Mouse (Mus musculus): ENCODE data around the gene Naga. TPM values are rescaled to one million over a fixed set of nuclear protein-coding genes. Genes with fewer than 3 reads are reported as not detected.

Naga gene
- polyA plus RNA-seq (2012), result 216 and 233 TPM in 2 replicates

GRCm38 (mm10) chr15:82338593-82339112, at the start of gene Naga, which contains the start of the genes Pheta2 and Smdt1:
Naga (minus strand) TSS chr15:82338925.
Pheta2 (plus strand) TSS chr15:82338942.
Smdt1 (plus strand) TSS chr15:82338959.

GRCm38 (mm10) chr15:82379871-82380713, 41.4 kb upstream of the Naga start, which contains the start of gene Cyp2d22:
Cyp2d22 (minus strand) TSS chr15:82380260.

GRCm38 (mm10) chr15:82354126-82354945, 15.6 kb upstream of the Naga start, which contains the start of gene Ndufa6:
Ndufa6 (minus strand) TSS chr15:82354322.

GRCm38 (mm10) chr15:82298764-82299561, 39.8 kb downstream of the Naga start, which contains the start of gene Wbp2nl:
Wbp2nl (plus strand) TSS chr15:82298954.

Other genes with a start within 250 kb of the Naga start
- 13.8 and 14.7 TPM in 2 replicates for gene Ccdc134, start 211.0 kb downstream of the Naga start, polyA plus RNA-seq (2012)
- 297 and 300 TPM in 2 replicates for gene Srebf2, start 191.7 kb downstream of the Naga start, polyA plus RNA-seq (2012)
- gene Shisa8, start 126.1 kb downstream of the Naga start, polyA plus RNA-seq (2012), result 4.9 and 16.3 TPM in 2 replicates
- gene Tnfrsf13c, start 114.6 kb downstream of the Naga start, polyA plus RNA-seq (2012), result 10.6 and 13.7 TPM in 2 replicates
- 93.2 and 113 TPM in 2 replicates for gene Cenpm, start 94.2 kb downstream of the Naga start, polyA plus RNA-seq (2012)
- gene 1500009C09Rik, start 86.5 kb downstream of the Naga start, polyA plus RNA-seq (2012), result not detected in 2 replicates
- gene Sept3, start 64.0 kb downstream of the Naga start, polyA plus RNA-seq (2012), result 0.25 and 0.28 TPM in 2 replicates
- gene Wbp2nl, start 40.0 kb downstream of the Naga start, polyA plus RNA-seq (2012), result 0.07 TPM in 1 of 2 replicates, not detected in the other
- gene Pheta2, start within 50 bp of the Naga start, polyA plus RNA-seq (2012), result 2.9 and 3.3 TPM in 2 replicates
- gene Smdt1, start within 50 bp of the Naga start, polyA plus RNA-seq (2012), result 126 and 146 TPM in 2 replicates
- gene Ndufa6, start 15.4 kb upstream of the Naga start, polyA plus RNA-seq (2012), result 334 and 349 TPM in 2 replicates
- gene Cyp2d22, start 41.3 kb upstream of the Naga start, polyA plus RNA-seq (2012), result 0.16 and 0.25 TPM in 2 replicates
- gene Cyp2d11, start 55.1 kb upstream of the Naga start, polyA plus RNA-seq (2012), result not detected in 2 replicates
- not detected in 2 replicates for gene Cyp2d10, start 68.3 kb upstream of the Naga start, polyA plus RNA-seq (2012)
- gene Cyp2d9, start 94.5 kb upstream of the Naga start, polyA plus RNA-seq (2012), result not detected in 2 replicates
- not detected in 2 replicates for gene Cyp2d12, start 216.1 kb upstream of the Naga start, polyA plus RNA-seq (2012)

All from megakaryocyte-erythroid progenitor cell, adult 5 weeks (primary cell).